Mouse (Mus musculus): ENCODE data around the gene Tmem213. TPM values are rescaled to one million over a fixed set of nuclear protein-coding genes. Genes with fewer than 3 reads are reported as not detected.

The Tmem213 gene
- polyA plus RNA-seq, 1 experiment from 2014 or later, result not detected

- Histone ChIP-seq H3K36me3 (peaks cover 20% of the 10 kb centered on the region), H3K4me1 (peaks cover 54% of the 10 kb centered on the region), H3K27ac (0 out of 2 replicates have a peak overlapping the region, but pooled peaks have one; percentile 1), H3K4me2 (replicated peaks) (0 out of 2 replicates have a peak overlapping the region, but pooled peaks have one; percentile 1), H3K9me3 (no peaks in the 10 kb centered on the region), H3K4me3 (no peak overlapping the region), H3K9ac (no peak overlapping the region), H3K27me3 (replicated peaks) (no peaks in the 10 kb centered on the region)
- WGBS, result 14% methylated on average over 14 of the region's 14 CpGs
- ATAC-seq (ENCODE audit: low FRiP score, low read depth), result no peak
Measured at GRCm38 (mm10) chr6:38162825-38163504, 53.9 kb downstream of the Tmem213 start.

- Histone ChIP-seq H3K27ac (no peak overlapping the region), H3K9ac (no peak overlapping the region), H3K9me3 (no peaks in the 10 kb centered on the region), H3K36me3 (peaks cover 37% of the 10 kb centered on the region), H3K4me3 (no peak overlapping the region), H3K27me3 (replicated peaks) (no peaks in the 10 kb centered on the region), H3K4me1 (peaks cover 41% of the 10 kb centered on the region), H3K4me2 (replicated peaks) (no peak overlapping the region)
- 72% methylated on average over 6 of the region's 6 CpGs for WGBS
- no peak for ATAC-seq (ENCODE audit: low FRiP score, low read depth)
Measured at GRCm38 (mm10) chr6:38164705-38165104, 55.6 kb downstream of the Tmem213 start.

- 58% methylated on average over 6 of the region's 6 CpGs for WGBS
- Histone ChIP-seq H3K27ac (no peak overlapping the region), H3K4me3 (no peak overlapping the region), H3K9ac (no peak overlapping the region), H3K27me3 (replicated peaks) (no peaks in the 10 kb centered on the region), H3K9me3 (no peaks in the 10 kb centered on the region), H3K4me1 (peaks cover 36% of the 10 kb centered on the region), H3K36me3 (peaks cover 43% of the 10 kb centered on the region), H3K4me2 (replicated peaks) (no peak overlapping the region)
- ATAC-seq (ENCODE audit: low FRiP score, low read depth), result no peak
Measured at GRCm38 (mm10) chr6:38165385-38165784, 56.3 kb downstream of the Tmem213 start.

Other genes with a start within 250 kb of the Tmem213 start
- 35.5 and 39.6 TPM in 2 replicates for gene Trim24, start 238.4 kb upstream of the Tmem213 start, polyA plus RNA-seq (2016; fragmentation: Nextera tagmentation; extraction: Ambion mirVana)
- 0.66 and 0.77 TPM in 2 replicates for gene Svopl, start 62.3 kb upstream of the Tmem213 start, polyA plus RNA-seq (2016; fragmentation: Nextera tagmentation; extraction: Ambion mirVana)
- gene Atp6v0a4, start 15.3 kb downstream of the Tmem213 start, polyA plus RNA-seq (2016; fragmentation: Nextera tagmentation; extraction: Ambion mirVana), result 0.15 TPM in 1 of 2 replicates, not detected in the other
- gene D630045J12Rik, start 144.8 kb downstream of the Tmem213 start, polyA plus RNA-seq (2016; fragmentation: Nextera tagmentation; extraction: Ambion mirVana), result 12.4 and 13.3 TPM in 2 replicates
- gene Zc3hav1l, start 190.0 kb downstream of the Tmem213 start, polyA plus RNA-seq (2016; fragmentation: Nextera tagmentation; extraction: Ambion mirVana), result 12.9 and 14.9 TPM in 2 replicates
- 1.8 and 2.0 TPM in 2 replicates for gene Zc3hav1, start 245.3 kb downstream of the Tmem213 start, polyA plus RNA-seq (2016; fragmentation: Nextera tagmentation; extraction: Ambion mirVana)

Measured in neural tube, embryonic 12.5 days (tissue).